Mouse (Mus musculus): ENCODE results near the gene 1700031F05Rik. TPM values are rescaled to one million over a fixed set of nuclear protein-coding genes. Genes with fewer than 3 reads are reported as not detected.
"Not testable (repeated sequence)": the region's sequence is repeated elsewhere in the genome, so short reads cannot be mapped to it uniquely, and the experiment has no call there.

The 1700031F05Rik gene
- total RNA-seq (2021): not detected
- long read RNA-seq, experiment 1: 0 reads
- long read RNA-seq, experiment 2: 0 reads

DNA sequence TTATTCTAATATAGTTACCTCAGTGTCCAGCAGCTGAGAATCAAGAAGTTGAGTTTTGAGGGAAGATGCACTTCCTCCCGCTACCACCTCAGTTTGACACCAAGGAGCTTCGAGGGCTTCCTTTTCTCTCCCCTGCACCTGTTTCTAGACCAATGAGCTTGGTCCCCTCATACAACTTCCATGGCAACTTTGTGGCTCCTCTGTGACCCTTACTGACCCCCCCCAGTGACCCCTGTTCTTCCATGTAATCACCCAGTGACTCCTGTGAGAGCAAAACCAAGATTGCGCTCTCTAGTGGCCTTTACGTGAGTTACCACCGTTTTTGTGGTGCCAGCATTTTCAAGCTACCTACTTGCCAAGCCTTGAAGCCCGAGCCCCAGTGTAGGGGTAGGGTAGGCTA, at the start of gene 1700031F05Rik:
TSS of gene 1700031F05Rik (minus strand) at position 101 of the 400 bp plus-strand sequence.
- no peak within 1 kb of the TSS for H3K4me3 ChIP-seq
- TF ChIP-seq CTCF (IDR thresholded peaks at IDR 0.05): no peak
- DNase-seq (ENCODE audit: extremely low spot score in 1 of 2, low spot score in 2 of 2): no peak
- H3K27ac ChIP-seq: no peak within 1 kb of the TSS
- intact Hi-C loops (cut with DNase I): no loop called here

DNA sequence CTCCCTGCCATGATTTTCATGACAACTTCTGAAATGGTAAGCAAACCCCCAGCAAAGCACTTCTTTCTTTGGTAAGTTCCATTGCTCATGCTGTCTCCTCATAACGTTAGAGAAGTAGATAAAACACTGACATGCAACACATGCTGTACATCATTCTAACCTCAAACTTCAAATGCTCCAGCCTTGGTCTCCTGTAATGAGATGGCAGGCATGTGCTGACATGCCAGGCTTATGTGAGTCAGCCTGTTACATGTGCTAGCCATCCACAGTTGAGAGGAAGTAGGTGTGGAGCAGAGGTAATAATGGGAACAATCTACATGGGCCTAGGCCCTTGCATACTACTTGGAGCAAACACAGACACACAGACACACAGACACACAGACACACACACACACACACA, 47.1 kb upstream of the 1700031F05Rik start:
- intact Hi-C loops (cut with DNase I); DNase-seq (ENCODE audit: extremely low spot score in 1 of 2, low spot score in 2 of 2); H3K27ac ChIP-seq; H3K4me3 ChIP-seq: not testable (repeated sequence)

DNA sequence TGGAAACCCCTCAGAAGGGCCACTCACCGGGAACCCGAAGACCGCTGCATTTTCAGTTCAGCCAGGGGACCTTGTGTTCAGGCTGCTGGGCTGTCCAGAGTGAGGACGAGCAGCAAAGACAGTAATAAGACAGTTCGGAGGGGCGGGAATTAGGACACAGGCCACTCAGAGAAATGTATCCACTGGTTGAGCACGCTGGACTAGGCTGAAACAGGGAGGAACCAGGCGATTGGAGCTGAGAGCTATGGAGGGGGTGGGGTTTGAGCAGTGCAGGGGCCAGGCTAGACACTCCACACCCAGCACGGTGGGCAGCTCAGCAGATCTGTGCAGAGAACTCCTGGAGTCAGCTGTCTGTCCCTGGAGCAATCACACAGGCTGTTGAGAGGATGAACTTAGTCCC, 40.8 kb upstream of the 1700031F05Rik start, which contains the start of the genes Dmrtc1a and 1700011M02Rik:
TSS of gene Dmrtc1a (minus strand) at position 101 of the 400 bp plus-strand sequence.
TSS of gene 1700011M02Rik (plus strand) at position 319 of the 400 bp plus-strand sequence.
- H3K4me3 ChIP-seq; intact Hi-C loops (cut with DNase I): not testable (repeated sequence)

DNA sequence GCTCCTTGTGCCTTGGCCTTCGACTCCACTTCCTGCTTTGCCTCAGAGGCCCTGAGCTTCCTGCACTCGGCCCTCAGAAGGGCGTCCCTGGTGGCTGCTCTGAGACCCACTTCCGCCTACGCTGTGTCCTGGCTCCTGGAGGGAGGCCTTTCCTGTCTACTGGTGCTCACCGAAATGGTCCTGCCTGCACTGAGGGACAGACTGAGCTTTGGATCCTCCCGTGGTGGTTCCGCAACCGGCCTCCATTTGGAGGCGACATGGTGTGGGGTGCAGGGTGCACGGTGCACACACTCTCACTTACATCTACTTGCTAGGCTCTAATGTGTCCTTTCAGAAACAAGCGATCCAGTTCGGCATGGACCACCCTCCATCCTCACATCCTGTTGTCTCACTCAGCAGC, 13.3 kb downstream of the 1700031F05Rik start, which contains the start of gene Dmrtc1c2:
TSS of gene Dmrtc1c2 (minus strand) at position 101 of the 400 bp plus-strand sequence.
- intact Hi-C loops (cut with DNase I); H3K4me3 ChIP-seq; DNase-seq (ENCODE audit: extremely low spot score in 1 of 2, low spot score in 2 of 2); H3K27ac ChIP-seq: not testable (repeated sequence)

More for the DNA sequence above, 40.8 kb upstream of the 1700031F05Rik start, which contains the start of the genes Dmrtc1a and 1700011M02Rik:
- not testable (repeated sequence) for H3K27ac ChIP-seq; DNase-seq (ENCODE audit: extremely low spot score in 1 of 2, low spot score in 2 of 2)

DNA sequence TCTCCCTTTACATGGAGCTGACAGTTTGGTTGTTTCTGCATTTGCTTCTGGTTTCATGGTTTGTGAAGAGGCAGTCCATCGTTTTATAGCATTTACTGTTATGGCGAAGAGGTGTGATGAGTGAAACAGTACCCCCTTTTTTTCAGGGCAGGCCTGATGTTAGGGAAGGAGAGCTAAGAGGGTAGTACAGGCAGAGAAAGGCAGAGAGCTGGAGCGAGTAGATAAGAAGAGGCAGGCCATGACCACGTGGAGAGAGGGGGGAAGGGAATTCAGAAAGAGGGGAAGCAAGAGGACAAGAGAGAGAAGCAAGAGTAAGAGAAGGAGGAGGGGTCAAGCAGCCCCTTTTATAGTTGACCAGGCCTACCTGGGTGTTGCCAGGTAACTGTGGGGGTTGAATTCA, 55.5 kb downstream of the 1700031F05Rik start:
- no peak for DNase-seq (ENCODE audit: extremely low spot score in 1 of 2, low spot score in 2 of 2)
- Histone ChIP-seq H3K4me3 (no peak overlapping the region), H3K27ac (no peak overlapping the region)
- intact Hi-C loops (cut with DNase I): no loop called here
- no peak for TF ChIP-seq CTCF (IDR thresholded peaks at IDR 0.05)

Other genes starting within 250 kb of the 1700031F05Rik start
- gene Phka1, start 223.7 kb downstream of the 1700031F05Rik start, total RNA-seq (2021): 10 to 100 TPM; 18.2 to 19.1 TPM
- gene Gm3880, start 181.0 kb downstream of the 1700031F05Rik start, total RNA-seq (2021): not detected
- gene Gm9112, start 160.3 kb downstream of the 1700031F05Rik start, total RNA-seq (2021): not detected
- not detected for gene Dmrtc1b, start 160.1 kb downstream of the 1700031F05Rik start, total RNA-seq (2021)
- gene Dmrtc1c1, start 65.0 kb downstream of the 1700031F05Rik start, total RNA-seq (2021): not detected
- gene Dmrtc1c2, start 13.4 kb downstream of the 1700031F05Rik start, total RNA-seq (2021): not detected
- 1 to 10 TPM; 5.4 to 6.2 TPM for gene Dmrtc1a, start 40.7 kb upstream of the 1700031F05Rik start, total RNA-seq (2021)
- not detected for gene 1700011M02Rik, start 40.9 kb upstream of the 1700031F05Rik start, total RNA-seq (2021)
- not detected for gene 1700018G05Rik, start 60.4 kb upstream of the 1700031F05Rik start, total RNA-seq (2021)